Mouse (Mus musculus): ENCODE measurements around the gene Ctnnd2. TPM values are rescaled to one million over a fixed set of nuclear protein-coding genes. Genes with fewer than 3 reads are reported as not detected.

The Ctnnd2 gene
- total RNA-seq, 2 experiments from 2014 or later = 212 to 235 TPM

DNA sequence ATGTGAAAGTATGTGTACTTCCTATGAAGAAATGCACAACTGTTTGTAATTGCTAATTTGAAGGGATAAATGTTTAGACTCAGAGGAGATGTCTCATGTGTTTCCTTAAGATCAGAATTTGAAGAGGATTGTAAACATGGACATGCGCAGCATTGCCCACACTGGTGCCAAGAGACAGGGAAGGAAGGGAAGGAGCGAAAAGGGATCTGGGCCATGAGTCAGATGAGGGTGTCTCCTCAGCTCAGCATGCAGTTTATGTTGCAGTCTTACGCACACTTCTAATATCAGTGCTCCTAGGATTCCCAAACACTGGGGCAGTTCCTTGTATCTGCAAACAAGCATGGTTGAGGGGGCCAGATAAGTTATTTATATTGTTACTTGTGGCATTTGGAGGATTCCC is 623.3 kb downstream of the Ctnnd2 start:
- DNase-seq (ENCODE audit: extremely low spot score in 1 of 2, low spot score in 1 of 2) = no peak

- DNase-seq (ENCODE audit: extremely low spot score in 1 of 2, low spot score in 1 of 2) = no peak
These were observed 655.3 kb downstream of the Ctnnd2 start for GRCm38 (mm10) chr15:30827424-30828263.

- DNase-seq (ENCODE audit: extremely low spot score in 1 of 2, low spot score in 1 of 2) = no peak
These were observed 685.1 kb downstream of the Ctnnd2 start for GRCm38 (mm10) chr15:30857277-30858176.

- no peak for DNase-seq (ENCODE audit: extremely low spot score in 1 of 2, low spot score in 1 of 2)
These were observed 695.0 kb downstream of the Ctnnd2 start for GRCm38 (mm10) chr15:30867429-30867828.

GRCm38 (mm10) chr15:30869673-30870512 is 697.5 kb downstream of the Ctnnd2 start:
- no peak for DNase-seq (ENCODE audit: extremely low spot score in 1 of 2, low spot score in 1 of 2)

- no peak for DNase-seq (ENCODE audit: extremely low spot score in 1 of 2, low spot score in 1 of 2)
These were observed 703.1 kb downstream of the Ctnnd2 start for GRCm38 (mm10) chr15:30875523-30875922.

GRCm38 (mm10) chr15:30884692-30885334 is 712.4 kb downstream of the Ctnnd2 start:
- DNase-seq (ENCODE audit: extremely low spot score in 1 of 2, low spot score in 1 of 2) = no peak

GRCm38 (mm10) chr15:30885410-30885809 is 713.0 kb downstream of the Ctnnd2 start:
- no peak for DNase-seq (ENCODE audit: extremely low spot score in 1 of 2, low spot score in 1 of 2)

DNA sequence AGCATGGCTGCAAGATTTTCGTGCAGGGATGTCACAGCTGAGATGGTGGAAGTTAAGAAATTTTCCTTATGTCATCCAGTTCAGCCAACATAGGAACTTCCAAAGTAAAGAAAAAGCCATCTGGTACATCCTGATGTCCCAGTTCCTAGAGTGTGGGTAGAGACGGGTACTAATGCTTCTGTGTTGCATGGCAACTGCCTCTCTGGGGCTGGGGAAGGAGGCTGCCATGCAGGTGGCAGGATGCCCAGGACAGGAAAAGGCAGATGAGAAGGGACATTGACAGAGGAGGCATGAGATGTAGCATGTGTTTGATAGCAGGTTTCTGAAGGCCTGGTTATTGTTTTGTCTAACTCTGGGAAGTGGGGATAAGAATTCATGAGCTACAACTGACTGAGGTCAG is 715.2 kb downstream of the Ctnnd2 start:
- DNase-seq (ENCODE audit: extremely low spot score in 1 of 2, low spot score in 1 of 2) = peak in 1 of 2 experiments; percentile 55

GRCm38 (mm10) chr15:30891986-30892385 is 719.6 kb downstream of the Ctnnd2 start:
- no peak for DNase-seq (ENCODE audit: extremely low spot score in 1 of 2, low spot score in 1 of 2)

DNA sequence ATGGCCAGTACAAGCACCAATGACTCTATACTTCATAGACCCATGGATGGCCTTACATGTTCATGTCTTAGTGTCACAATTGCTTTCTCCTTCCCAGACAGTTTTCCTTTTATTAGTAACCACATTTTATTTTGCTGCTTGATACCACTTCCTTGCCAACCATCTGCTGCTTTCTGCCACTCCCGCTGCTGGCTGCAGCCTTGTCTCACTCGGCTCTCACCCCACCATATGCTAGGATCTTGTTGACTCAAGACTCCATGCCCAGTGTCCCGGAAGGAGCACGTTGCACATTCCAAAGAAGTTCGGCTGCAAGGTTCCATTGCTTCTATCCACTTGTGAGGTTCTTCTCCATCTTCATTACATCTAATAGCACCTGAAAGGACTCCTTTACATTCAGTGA is 722.7 kb downstream of the Ctnnd2 start:
- DNase-seq (ENCODE audit: extremely low spot score in 1 of 2, low spot score in 1 of 2) = no peak

DNA sequence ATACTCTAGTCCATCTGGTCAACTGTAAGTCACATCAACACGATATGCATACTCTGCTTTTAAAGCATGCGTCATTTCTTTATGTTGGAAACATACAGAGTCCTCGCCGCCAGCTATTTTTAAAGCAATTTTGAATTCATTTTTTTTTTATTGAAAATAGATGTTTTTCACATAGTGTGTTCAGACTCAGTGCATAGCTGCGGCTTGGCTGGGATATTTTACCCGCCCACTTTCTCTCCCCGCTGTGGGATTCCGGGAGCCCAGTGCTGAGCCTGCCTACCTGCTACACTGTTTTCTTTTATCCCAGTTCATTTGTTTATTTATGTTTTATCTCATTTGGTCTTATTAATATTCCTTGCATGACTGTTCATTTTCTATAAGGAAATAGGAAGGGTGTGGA is 724.9 kb downstream of the Ctnnd2 start:
- DNase-seq (ENCODE audit: extremely low spot score in 1 of 2, low spot score in 1 of 2) = no peak

DNA sequence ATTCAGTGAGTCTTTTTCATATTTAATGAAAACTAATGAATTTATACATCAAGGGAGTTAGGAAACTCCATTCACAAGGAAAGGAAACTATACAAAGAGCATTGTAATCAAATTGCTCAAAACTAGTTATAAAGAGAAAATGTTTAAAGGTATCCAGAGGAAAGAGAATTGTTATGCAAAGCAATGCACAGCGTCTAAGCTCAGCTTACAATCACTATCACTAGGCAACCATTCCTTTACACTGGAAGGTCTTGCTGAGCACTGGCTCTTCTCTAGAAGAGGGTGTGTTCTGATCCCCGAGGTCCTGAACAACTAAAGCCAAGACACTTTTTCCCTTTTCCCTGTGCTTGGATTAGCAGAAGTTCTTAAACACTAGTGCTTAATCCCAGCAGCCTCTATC is 735.6 kb downstream of the Ctnnd2 start:
- no peak for DNase-seq (ENCODE audit: extremely low spot score in 1 of 2, low spot score in 1 of 2)

DNA sequence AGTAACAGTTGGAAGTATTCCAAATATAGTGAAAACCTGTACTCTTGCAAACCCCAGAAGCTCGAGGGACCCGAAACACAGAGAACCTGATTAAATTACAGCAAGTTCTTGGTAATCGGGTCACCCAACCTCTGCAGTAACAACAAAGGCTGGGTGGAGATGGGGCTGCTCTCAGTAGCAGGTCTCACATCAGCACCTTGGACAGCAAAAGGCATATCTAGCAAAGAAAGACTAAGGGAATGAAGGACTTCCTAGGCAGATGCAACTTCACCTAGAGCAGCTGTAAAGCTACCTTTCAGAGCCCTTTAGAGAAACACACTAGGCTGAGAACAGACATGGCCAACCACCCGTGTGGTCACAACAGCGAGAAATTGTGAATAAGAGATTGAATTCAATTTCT is 741.0 kb downstream of the Ctnnd2 start:
- DNase-seq (ENCODE audit: extremely low spot score in 1 of 2, low spot score in 1 of 2) = no peak

- DNase-seq (ENCODE audit: extremely low spot score in 1 of 2, low spot score in 1 of 2) = no peak
These were observed 753.4 kb downstream of the Ctnnd2 start for GRCm38 (mm10) chr15:30925838-30926237.

DNA sequence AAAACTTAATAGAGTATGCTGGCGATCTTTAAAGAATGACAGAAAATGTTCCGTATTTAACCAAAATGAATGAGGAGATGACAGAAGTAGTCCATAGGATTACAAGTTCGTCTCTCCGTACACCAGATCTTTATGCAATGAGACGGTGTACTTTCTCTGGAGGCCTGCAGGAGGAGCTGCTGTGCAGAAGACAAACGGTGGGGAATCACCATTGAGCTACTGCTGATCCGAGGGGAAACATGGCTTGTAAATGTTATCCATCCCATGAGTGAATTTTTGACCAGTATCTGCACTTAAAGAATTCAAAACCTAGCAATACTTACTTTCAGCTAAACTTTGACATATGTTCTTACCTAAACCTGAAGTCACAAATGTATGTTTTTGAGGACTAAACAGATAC is 755.2 kb downstream of the Ctnnd2 start:
- DNase-seq (ENCODE audit: extremely low spot score in 1 of 2, low spot score in 1 of 2) = peak in 1 of 2 experiments; percentile 50

GRCm38 (mm10) chr15:30931906-30932305 is 759.5 kb downstream of the Ctnnd2 start:
- no peak for DNase-seq (ENCODE audit: extremely low spot score in 1 of 2, low spot score in 1 of 2)

- DNase-seq (ENCODE audit: extremely low spot score in 1 of 2, low spot score in 1 of 2) = no peak
These were observed 773.5 kb downstream of the Ctnnd2 start for GRCm38 (mm10) chr15:30945863-30946262.

- no peak for DNase-seq (ENCODE audit: extremely low spot score in 1 of 2, low spot score in 1 of 2)
These were observed 786.1 kb downstream of the Ctnnd2 start for GRCm38 (mm10) chr15:30958513-30958912.

All from layer of hippocampus, postnatal 25 days (tissue).